Mouse (Mus musculus): ENCODE measurements around the gene Lck. TPM values are rescaled to one million over a fixed set of nuclear protein-coding genes. Genes with fewer than 3 reads are reported as not detected.

Lck gene
- 1 to 10 TPM; 9.1 to 9.3 TPM for total RNA-seq (2021)
- long read RNA-seq, partial matches to known transcripts, result 5 of 10 reads
- long read RNA-seq, other reads (novel, unspliced or antisense), result 4 of 10 reads

DNA sequence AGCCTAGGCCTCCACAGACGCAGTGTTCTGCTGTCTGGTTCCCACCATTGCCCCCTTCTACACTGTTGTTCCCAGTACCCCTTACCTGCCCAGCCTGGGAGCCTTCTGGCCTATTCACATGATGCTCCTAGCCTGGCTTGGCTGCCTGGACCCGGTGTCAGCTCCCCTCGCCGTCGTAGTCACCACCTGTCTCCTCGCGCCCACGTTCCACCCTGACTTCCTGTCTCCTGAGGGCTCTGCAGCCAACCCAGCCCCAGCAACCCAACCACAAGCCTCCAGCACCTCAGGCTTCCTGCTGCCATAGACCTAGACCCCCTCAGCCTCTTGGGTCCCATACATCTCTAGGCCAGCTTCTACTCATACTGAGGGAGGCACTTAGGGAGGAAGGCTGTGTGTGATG lies at the start of gene Lck:
Gene Lck (minus strand): TSS at position 212 of the 400 bp plus-strand sequence.
- DNase-seq (ENCODE audit: low spot score in 2 of 2), result no peak

DNA sequence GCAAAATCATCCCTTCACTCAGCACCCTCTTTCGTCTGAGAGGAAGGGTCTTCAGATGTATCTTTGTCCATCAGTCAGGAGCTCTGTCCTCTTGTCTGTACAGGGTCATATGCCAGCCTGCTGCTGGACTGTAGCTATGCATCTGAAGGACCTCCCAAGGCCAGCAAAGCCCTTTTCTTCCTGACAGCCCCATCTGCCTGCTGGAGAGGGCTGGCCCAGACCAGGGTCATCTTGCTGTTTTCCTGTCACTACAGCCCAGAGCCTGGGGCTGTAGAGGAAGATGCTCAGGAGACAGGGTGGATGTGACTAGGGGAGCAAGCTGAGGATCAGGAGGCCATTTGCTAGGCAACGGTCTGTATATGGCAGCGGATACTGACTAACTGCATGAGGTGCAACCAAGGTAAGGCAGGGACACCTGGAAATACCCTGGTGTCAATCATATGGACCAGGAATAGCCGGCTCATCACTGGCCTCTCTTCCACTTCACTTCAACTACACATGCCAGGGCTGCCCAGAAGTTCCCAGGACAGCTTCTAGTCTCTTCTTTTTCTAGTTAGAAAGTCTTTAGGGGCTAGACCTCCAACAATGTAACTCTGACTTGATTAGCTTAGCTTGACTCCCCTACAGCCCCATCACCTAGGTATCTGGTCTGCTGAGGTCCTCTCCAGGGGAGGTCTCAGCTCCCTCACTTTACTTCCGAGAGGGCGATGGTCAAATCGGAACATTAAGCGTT lies 49.5 kb upstream of the Lck start:
- DNase-seq (ENCODE audit: low spot score in 2 of 2), result no peak

DNA sequence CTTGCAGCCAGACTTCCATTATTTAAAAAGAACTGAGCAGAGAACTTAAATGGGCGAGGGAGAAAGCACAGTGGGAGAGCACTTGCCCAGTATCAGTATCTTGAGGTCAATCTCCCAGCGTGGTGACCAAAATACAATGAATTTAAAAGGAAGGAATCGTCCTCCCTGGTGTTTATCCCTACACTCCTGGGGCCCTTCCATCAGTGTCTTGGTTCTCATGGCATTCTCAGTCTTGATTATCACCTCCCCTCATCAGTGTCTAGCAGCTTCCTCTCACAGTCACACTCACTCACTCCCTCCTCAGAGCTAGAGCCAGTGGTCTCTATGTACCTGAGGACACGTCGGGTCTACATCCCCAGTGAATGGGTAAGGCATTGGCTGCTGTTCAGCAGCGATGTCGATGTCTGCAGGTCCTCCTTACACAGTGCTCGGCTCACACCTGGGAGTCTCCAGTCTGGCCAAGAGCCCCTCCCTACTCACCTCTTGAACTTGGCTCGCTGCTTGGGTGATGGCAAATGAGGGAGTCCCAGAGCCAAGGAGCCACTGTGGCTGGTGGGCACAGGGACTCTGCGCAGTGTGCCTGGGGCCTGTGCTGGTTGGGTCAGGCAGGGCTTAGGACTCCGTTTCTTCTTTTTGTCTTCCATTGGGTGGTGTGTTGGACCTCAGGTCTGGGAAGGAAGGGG lies 48.8 kb upstream of the Lck start:
- no peak for DNase-seq (ENCODE audit: low spot score in 2 of 2)

DNA sequence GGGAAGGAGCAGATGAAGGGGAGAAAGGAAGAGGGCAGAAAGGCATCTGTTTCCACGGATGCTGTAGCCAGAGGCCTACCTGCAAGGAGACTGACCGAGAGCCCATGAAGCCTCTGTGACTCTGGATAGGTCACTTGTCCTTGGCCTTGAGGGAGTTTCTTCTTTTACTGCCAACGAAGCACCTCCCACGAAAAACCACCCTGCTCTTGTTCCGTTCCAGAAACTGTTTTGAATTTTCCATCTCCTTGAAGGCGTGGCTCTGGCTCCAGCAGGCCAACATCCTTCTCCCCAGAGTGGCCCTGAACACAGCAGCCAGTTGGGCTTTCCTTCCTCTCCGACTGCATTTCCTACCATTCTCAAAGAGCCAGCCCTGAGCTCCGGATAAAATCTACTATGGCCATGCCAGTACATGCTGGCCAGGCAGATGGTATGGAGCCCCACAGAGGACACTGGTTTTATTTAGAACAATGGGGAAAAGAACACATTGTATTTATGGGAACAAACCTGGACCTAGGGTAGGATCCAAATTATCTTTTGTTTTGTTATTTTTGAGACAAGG lies 47.9 kb upstream of the Lck start:
- DNase-seq (ENCODE audit: low spot score in 2 of 2), result no peak

DNA sequence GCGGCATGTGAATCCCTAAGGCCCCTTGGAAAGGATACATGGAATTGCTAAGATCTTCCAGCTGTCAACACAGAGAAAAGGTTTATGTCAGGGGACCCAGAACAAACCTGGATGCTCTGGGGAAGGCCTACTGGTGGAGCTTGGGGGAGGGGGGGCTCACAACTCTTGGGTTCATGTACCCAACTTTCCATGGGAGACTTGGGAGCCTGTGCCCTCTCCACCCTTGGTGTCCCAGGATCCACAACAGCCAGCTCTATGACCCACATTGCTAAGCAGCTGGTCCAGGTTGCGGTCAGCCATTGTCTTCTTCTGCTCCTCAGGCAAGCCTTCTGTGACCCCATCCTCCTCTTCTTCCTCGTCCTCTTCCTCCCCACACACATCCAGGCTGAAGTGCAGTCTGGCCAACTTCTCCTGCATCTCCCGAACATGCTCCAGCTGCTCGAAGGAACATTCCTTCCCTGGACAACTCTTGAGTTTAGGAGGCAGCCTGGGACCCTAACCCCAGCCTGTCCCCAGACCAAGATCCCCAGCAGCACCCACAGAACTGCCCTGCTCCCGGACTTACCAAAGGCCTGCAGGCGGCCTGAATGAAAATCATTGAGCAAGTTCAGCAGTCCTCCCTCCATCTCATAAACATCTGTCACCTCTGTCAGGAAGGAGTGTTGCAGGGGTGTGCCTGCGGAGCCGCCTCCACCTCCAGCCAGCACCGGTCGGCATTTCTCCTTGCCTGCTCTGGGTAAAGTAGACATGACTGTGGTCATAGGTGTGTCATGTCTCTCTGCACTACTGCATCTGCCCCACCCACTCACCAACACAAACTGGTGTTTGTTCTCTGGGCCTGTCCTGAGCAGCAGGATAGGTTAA lies 47.2 kb upstream of the Lck start:
- DNase-seq (ENCODE audit: low spot score in 2 of 2), result no peak

DNA sequence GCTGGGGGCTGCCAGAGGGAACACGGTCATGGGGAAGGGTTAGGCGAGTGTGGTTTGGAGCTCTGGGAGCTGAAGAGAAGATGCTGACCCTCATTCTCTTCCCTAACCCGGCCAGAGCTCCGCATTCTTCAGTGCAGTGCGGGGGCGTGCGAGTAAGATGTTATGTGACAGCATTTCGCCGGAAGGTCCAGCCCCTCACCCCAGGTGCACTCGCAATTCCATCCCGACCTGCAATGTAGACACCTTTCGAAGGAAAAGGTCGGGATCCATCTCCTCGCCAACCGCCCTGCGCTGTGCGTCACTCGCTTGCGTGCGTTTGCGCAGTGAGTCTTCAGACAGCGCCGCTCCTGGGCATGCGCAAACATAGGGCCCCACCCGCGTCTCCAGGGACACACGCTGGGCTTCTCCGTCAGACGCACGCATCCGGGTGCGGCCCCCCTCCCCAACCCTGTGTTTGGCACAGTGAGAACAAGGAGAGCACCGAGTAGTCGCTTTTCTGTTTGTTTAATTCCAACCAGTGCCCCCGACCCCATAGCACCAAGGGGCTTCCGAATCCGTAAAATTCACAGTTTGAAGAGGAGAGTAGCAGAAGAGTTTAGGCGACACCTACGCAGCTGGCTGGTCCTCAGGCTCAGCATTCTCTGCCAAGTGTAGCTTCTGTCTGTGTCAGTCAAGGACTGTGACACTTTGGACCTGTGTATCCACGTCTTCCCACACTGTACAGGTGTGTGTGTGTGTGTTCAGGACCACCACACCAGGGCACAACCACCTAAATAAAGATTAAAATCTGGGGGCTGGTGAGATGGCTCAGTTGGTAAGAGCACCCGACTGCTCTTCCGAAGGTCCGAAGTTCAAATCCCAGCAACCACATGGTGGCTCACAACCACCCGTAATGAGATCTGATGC lies 45.6 kb upstream of the Lck start, which contains the start of gene Iqcc:
Gene Iqcc (minus strand): TSS at position 314 of the 906 bp plus-strand sequence.
- DNase-seq (ENCODE audit: low spot score in 2 of 2), result peak; percentile 94 to 96

DNA sequence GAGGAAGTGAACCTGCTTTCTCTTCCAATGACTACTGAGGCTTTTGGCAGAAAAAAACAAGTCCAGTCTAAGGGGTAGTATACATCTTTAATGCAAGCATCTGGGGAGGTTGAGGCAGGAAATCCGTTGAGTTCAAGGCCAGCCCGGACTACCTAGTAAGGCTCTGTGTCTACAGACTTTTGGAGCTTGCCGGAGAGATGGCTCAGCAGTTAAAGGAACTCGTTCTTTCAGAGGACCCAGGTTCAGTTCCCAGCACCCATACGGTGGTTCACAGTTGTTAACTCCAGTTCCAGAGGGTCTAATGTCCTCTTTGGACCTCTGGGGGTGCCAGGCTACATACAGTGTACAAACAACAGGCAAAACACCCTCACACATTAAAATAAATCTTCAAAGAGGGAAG lies 44.6 kb upstream of the Lck start:
- DNase-seq (ENCODE audit: low spot score in 2 of 2), result no peak

DNA sequence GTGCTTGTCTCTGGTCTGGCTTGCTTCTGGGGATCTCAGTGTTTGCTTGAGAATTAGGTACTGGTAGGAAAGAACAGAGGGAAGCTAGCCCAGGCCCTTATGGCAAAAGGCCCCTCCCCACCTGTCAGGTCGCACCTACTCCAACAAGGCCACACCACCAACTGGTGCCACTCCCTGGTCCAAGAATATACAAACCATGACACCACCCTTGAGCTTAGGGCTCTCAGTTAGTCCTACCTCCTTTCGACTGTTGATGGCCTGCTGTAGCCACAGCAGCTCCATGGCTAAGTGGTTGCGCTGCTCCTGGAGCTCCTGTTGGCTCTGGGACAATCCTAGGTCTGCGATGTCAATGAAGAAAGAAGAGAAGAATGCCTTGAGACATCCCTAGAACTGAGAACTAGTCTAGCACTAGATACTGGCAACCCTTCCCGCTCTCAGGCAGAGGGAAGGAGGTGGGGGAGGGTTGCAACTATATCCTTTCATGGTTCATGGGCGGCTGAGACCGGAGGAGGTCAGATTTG lies 43.7 kb upstream of the Lck start:
- no peak for DNase-seq (ENCODE audit: low spot score in 2 of 2)

DNA sequence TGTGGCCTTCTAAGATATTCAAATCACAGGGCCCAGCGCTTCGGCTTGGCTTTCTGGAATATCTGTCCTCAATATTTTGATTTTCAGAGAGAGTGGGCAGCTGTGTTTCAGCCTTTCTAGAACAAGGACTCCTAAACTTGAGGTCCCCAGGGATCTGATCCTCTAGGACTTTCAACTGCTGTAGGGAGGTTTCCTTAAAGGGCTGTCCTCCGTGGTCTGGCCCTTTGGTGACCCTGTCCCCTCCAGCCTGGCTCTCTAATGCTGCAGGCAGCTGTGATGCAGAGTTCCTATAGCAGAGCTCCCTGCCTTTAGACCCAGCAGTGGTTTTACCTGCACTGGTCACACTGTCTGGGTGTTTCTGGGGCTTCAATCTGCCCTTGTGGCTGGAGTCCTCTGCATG lies 43.2 kb upstream of the Lck start:
- no peak for DNase-seq (ENCODE audit: low spot score in 2 of 2)

DNA sequence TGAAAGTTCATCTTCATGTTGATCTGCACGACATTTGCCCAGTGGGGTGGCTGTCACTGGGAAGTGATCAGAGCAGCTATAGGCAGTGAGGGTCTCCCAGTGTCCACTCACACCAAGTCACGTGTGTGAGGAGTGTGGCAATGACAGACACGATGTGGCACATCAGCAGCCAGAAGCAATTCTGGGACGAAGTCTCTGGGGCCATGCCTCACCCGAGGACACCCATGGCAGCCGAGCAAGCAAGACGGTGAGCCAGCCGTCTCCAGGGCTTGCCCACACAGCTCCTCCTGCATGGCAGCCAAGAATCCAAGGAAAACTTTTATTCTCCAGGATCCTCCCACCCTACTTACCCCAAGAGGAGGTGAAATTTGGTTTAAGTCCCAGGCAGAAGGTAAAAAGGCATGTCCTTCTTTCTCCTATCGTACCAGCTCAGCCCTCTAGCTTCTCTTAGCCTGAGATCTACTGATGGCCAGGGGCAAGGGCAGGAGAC lies 42.4 kb upstream of the Lck start:
- no peak for DNase-seq (ENCODE audit: low spot score in 2 of 2)

DNA sequence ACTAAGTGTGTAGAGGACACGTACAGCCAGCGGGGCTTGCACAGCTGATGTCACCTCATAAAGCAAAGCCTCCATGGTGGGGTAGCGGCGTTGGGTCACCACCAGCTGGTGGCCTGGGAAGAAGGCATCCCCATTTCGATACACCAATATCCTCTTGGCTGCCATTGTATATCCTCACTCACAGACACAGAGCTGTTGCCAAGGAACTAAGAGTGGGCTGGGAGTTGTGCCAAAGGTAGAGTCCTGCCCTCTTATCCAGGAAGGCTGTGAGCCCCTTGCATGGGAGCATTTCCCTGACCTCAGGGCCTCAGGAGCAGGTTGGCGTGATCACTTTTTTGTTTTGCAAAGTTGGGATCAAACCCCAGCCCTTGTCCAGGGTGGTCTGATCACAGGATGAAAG lies 40.7 kb upstream of the Lck start, which contains the start of gene Dcdc2b:
Gene Dcdc2b (minus strand): TSS at position 165 of the 400 bp plus-strand sequence.
- no peak for DNase-seq (ENCODE audit: low spot score in 2 of 2)

DNA sequence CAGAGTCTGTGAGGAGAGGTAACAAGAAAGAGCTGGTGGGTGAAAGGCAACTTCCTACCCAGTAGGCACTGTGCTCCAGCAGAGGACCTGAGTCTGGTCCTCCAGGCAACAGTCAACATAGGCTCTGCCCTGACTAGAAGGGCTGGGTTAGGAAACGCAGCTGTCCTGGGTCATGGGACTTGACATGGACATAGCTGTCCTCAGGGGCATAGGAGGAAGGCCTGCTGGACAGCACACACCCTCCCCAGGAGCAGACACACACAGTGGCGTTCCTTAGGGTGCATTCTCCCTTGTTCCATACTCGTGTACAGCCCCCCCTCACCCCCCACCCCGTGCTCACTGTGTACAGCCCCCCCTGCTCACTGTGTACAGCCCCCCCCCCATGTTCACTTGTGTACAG lies 37.0 kb upstream of the Lck start:
- DNase-seq (ENCODE audit: low spot score in 2 of 2), result no peak

DNA sequence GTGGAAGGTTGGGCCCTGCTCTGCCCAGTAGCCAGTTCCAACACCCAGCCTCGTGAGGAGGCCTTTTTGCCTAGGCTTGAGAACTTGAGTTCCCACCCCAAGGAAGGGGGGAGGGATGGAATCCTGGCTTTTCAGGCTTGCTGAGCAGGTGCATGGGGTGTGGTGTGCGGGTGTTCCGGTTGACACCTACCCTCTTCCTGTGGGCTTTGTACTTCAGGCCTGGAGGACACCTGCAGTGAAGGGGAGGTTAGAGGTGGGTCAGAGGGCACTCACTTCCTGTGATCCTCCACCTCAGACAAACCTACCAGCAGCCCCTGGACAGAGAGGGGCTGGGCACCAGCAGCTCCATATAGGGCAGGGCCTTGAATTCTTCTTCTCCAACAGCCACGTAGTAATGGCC lies 36.6 kb upstream of the Lck start:
- DNase-seq (ENCODE audit: low spot score in 2 of 2), result no peak

DNA sequence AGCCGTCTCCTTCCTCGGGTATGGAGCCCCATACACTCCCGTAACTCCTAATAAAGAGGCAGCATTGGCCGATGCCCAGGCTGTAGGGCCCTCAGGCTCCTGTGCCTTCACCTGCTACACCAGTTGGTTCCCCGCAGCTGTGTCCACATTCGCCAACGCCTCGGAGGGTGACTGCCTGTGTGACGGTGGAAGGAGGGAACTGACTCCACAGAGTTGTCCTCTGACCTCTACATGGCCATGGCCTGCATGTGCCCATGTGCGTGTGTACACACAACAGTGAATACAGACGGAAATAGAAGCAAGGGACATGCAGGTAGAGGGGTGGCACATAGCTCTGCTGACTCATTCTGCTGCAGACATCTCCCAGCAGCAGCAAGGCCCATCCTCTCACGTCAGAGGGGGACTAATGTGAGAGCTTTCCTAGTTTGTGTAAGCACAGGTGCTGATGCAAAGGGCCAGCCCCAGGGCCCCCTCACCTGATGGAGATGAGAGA lies 35.7 kb upstream of the Lck start:
- DNase-seq (ENCODE audit: low spot score in 2 of 2), result no peak

DNA sequence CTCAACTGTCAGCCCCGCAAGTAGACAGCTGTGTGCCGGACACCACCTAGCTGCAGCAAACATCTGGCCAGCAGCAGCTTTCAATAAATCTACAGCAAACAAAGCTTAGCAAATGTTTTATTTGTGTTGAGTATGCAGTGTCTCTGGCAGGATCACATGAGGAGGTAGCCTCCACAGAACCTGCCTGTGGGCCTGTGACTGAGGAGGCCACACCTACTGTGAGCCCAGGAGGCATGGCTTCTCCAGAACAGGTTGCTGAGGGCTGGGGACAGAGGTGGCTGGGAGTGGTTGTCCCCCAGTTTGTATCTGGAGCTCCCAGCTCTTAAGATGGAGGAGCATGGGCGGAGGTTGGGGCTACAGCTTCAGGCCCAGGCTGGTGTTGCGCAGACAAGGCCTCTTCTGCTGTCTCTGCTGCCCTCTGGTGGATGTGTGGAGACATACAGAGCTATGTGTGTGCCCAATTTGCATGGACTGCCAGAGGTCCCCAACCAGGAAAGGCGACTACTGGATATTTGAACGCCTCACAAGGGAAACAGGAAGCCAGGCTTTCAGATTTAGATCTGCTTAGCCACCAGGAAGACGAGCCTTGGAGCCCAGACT lies 35.1 kb upstream of the Lck start:
- peak; percentile 82 to 86 for DNase-seq (ENCODE audit: low spot score in 2 of 2)

DNA sequence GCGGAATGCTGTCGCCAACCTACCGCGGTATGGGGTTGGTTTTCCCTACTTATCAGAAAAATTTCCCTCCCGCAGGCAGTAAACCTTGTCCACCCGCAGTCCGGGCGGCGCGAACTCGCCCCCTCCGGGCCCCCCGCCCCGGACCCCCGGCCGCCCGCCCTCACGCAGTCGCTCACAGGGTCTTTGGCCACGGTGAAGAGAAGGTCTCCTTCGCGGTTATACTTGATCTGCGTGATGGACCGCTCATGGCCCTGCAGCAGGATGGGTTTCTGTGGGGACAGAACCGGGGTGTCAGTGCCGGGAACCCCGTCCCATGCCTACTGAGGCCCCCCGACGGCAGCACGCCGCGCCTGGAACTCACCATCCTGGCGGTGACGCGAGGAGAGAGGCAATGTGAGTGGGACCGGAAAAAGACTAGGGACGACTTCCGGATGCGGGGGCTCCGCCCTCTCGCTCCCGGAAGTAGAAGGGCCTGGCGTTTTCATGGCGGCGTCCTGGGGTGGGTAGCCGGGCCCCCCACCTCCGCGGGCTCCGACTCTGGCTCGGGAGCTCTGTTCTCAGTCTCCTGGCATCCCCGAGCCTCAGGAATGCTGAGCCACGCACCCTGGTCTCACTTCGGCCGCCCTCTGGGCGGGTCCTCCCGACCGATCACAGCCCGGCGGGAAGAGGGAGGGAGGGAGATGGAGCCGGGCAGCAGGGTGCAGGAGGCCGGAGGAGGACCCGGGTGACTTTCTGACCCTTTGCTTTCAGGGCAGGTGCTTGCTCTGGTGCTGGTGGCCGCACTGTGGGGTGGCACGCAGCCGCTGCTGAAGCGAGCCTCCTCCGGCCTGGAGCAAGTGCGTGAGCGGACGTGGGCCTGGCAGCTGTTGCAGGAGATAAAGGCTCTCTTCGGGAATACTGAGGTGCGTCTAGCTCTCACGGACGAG lies 27.1 kb upstream of the Lck start, which contains the start of the genes Eif3i and Tmem234:
Gene Eif3i (minus strand): TSS at position 416 of the 926 bp plus-strand sequence.
Gene Tmem234 (plus strand): TSS at position 436 of the 926 bp plus-strand sequence.
- DNase-seq (ENCODE audit: low spot score in 2 of 2), result peak; percentile 82 to 84

DNA sequence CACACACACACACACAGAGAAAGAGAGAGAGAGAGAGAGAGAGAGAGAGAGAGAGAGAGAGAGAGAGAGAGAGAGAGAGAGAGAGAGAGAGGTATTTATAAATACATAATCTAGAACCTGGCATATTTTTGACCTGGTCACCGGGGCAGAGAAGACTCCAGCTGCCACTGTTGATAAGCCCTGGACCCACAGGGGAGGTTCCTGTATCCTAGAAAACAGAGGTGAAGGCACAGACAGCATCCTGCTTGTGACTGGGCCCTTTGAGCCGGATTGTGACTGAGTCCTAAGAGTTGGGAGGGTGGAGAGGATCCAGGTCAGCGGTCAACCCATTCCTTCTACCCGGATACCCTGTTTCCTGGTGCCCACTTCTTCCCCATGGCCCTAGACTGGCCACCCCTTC lies 15.4 kb upstream of the Lck start:
- DNase-seq (ENCODE audit: low spot score in 2 of 2), result no peak

DNA sequence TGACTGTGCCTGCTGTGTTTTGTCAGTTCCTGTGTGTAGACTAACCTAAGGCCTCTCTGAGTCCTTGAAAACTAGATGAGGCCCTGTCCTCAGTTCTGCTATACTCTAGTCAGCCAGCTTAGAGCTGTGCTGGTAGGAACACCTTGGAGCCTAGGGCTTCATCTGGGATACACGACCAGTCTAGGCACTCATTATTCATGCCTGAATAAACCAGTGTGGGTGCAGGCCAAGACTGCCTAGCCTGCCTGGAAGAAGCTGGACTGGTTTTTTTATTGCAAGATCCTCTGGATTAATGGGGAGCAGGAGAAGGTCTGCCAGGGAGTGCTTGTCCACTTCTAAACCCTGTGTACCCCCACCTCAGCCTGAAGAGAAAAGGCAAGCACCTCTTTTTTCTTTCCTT lies 13.5 kb upstream of the Lck start:
- DNase-seq (ENCODE audit: low spot score in 2 of 2), result no peak

All from layer of hippocampus, postnatal 10 days (tissue).